Mouse (Mus musculus): ENCODE measurements around the gene Lrrc3. TPM values are rescaled to one million over a fixed set of nuclear protein-coding genes. Genes with fewer than 3 reads are reported as not detected.

Gene Lrrc3
- polyA plus RNA-seq, 1 experiment from 2014 or later = 3.9 TPM

- no peak overlapping the region for H3K4me2 ChIP-seq (ENCODE audit: low read depth, low read length, severe bottlenecking)
- WGBS = 91% methylated on average over 5 of the region's 5 CpGs
- no peaks in the 10 kb centered on the region for H3K4me1 ChIP-seq (replicated peaks; ENCODE audit: control insufficient read depth, insufficient read depth, low read length)
- H3K9me3 ChIP-seq (ENCODE audit: control insufficient read depth, low read length) = no peaks in the 10 kb centered on the region
- DNase-seq (ENCODE audit: low spot score) = no peak
- H3K27ac ChIP-seq (ENCODE audit: low read depth, low read length) = no peak overlapping the region
- ATAC-seq (replicated peaks; ENCODE audit: low FRiP score) = no peak
- H3K9ac ChIP-seq (ENCODE audit: low read length) = no peak overlapping the region
- no peaks in the 10 kb centered on the region for H3K36me3 ChIP-seq (ENCODE audit: control insufficient read depth, insufficient read depth, low read length)
- no peak overlapping the region for H3K4me3 ChIP-seq (ENCODE audit: low read depth, low read length)
- H3K27me3 ChIP-seq (ENCODE audit: control insufficient read depth, insufficient read depth, low read length) = no peaks in the 10 kb centered on the region
Observed at GRCm38 (mm10) chr10:77882553-77882952, 19.8 kb downstream of the Lrrc3 start.

- ATAC-seq (replicated peaks; ENCODE audit: low FRiP score) = no peak
- no peak overlapping the region for H3K4me2 ChIP-seq (ENCODE audit: low read depth, low read length, severe bottlenecking)
Observed at GRCm38 (mm10) chr10:77880305-77880704, 22.0 kb downstream of the Lrrc3 start.

GRCm38 (mm10) chr10:77878985-77879384, 23.4 kb downstream of the Lrrc3 start:
- Histone ChIP-seq H3K4me2 (ENCODE audit: low read depth, low read length, severe bottlenecking) (no peak overlapping the region), H3K4me3 (ENCODE audit: low read depth, low read length) (no peak overlapping the region), H3K36me3 (ENCODE audit: control insufficient read depth, insufficient read depth, low read length) (no peaks in the 10 kb centered on the region), H3K9me3 (ENCODE audit: control insufficient read depth, low read length) (no peaks in the 10 kb centered on the region), H3K4me1 (replicated peaks; ENCODE audit: control insufficient read depth, insufficient read depth, low read length) (no peaks in the 10 kb centered on the region), H3K27me3 (ENCODE audit: control insufficient read depth, insufficient read depth, low read length) (no peaks in the 10 kb centered on the region), H3K27ac (ENCODE audit: low read depth, low read length) (no peak overlapping the region), H3K9ac (ENCODE audit: low read length) (no peak overlapping the region)
- DNase-seq (ENCODE audit: low spot score) (no peak), ATAC-seq (replicated peaks; ENCODE audit: low FRiP score) (no peak)
- 63% methylated on average over 6 of the region's 6 CpGs for WGBS

More at GRCm38 (mm10) chr10:77880305-77880704, 22.0 kb downstream of the Lrrc3 start:
- DNase-seq (ENCODE audit: low spot score) = no peak
- Histone ChIP-seq H3K27ac (ENCODE audit: low read depth, low read length) (no peak overlapping the region), H3K9me3 (ENCODE audit: control insufficient read depth, low read length) (no peaks in the 10 kb centered on the region), H3K4me1 (replicated peaks; ENCODE audit: control insufficient read depth, insufficient read depth, low read length) (no peaks in the 10 kb centered on the region), H3K4me3 (ENCODE audit: low read depth, low read length) (no peak overlapping the region), H3K36me3 (ENCODE audit: control insufficient read depth, insufficient read depth, low read length) (no peaks in the 10 kb centered on the region), H3K27me3 (ENCODE audit: control insufficient read depth, insufficient read depth, low read length) (no peaks in the 10 kb centered on the region), H3K9ac (ENCODE audit: low read length) (no peak overlapping the region)
- 86% methylated on average over 3 of the region's 3 CpGs for WGBS

- WGBS = 90% methylated on average over 7 of the region's 7 CpGs
- ATAC-seq (replicated peaks; ENCODE audit: low FRiP score) = no peak
Observed at GRCm38 (mm10) chr10:77869651-77870050, 32.7 kb downstream of the Lrrc3 start.

GRCm38 (mm10) chr10:77867546-77867945, 34.8 kb downstream of the Lrrc3 start:
- 15% methylated on average over 1 of the region's 1 CpGs for WGBS
- H3K4me3 ChIP-seq (ENCODE audit: low read depth, low read length) = no peak overlapping the region
- H3K9ac ChIP-seq (ENCODE audit: low read length) = no peak overlapping the region
- DNase-seq (ENCODE audit: low spot score) (no peak), ATAC-seq (replicated peaks; ENCODE audit: low FRiP score) (no peak)
- H3K27ac ChIP-seq (ENCODE audit: low read depth, low read length) = no peak overlapping the region
- H3K36me3 ChIP-seq (ENCODE audit: control insufficient read depth, insufficient read depth, low read length) = no peaks in the 10 kb centered on the region
- no peaks in the 10 kb centered on the region for H3K4me1 ChIP-seq (replicated peaks; ENCODE audit: control insufficient read depth, insufficient read depth, low read length)
- no peaks in the 10 kb centered on the region for H3K9me3 ChIP-seq (ENCODE audit: control insufficient read depth, low read length)
- no peaks in the 10 kb centered on the region for H3K27me3 ChIP-seq (ENCODE audit: control insufficient read depth, insufficient read depth, low read length)
- no peak overlapping the region for H3K4me2 ChIP-seq (ENCODE audit: low read depth, low read length, severe bottlenecking)

More at GRCm38 (mm10) chr10:77869651-77870050, 32.7 kb downstream of the Lrrc3 start:
- Histone ChIP-seq H3K27ac (ENCODE audit: low read depth, low read length) (no peak overlapping the region), H3K4me1 (replicated peaks; ENCODE audit: control insufficient read depth, insufficient read depth, low read length) (no peaks in the 10 kb centered on the region), H3K27me3 (ENCODE audit: control insufficient read depth, insufficient read depth, low read length) (no peaks in the 10 kb centered on the region), H3K4me3 (ENCODE audit: low read depth, low read length) (no peak overlapping the region), H3K9me3 (ENCODE audit: control insufficient read depth, low read length) (no peaks in the 10 kb centered on the region), H3K4me2 (ENCODE audit: low read depth, low read length, severe bottlenecking) (no peak overlapping the region), H3K36me3 (ENCODE audit: control insufficient read depth, insufficient read depth, low read length) (no peaks in the 10 kb centered on the region), H3K9ac (ENCODE audit: low read length) (no peak overlapping the region)
- DNase-seq (ENCODE audit: low spot score) = no peak

- H3K4me1 ChIP-seq (replicated peaks; ENCODE audit: control insufficient read depth, insufficient read depth, low read length) = no peaks in the 10 kb centered on the region
- H3K9ac ChIP-seq (ENCODE audit: low read length) = peak overlapping the region; percentile 33; the same call in 1 of the 2 replicates
- WGBS = 51% methylated on average over 11 of the region's 11 CpGs
Observed at GRCm38 (mm10) chr10:77864762-77865143, 37.6 kb downstream of the Lrrc3 start.

GRCm38 (mm10) chr10:77864067-77864761, 38.1 kb downstream of the Lrrc3 start:
- Histone ChIP-seq H3K4me2 (ENCODE audit: low read depth, low read length, severe bottlenecking) (peak overlapping the region; percentile 36), H3K9me3 (ENCODE audit: control insufficient read depth, low read length) (no peaks in the 10 kb centered on the region), H3K9ac (ENCODE audit: low read length) (peak overlapping the region; percentile 33; the same call in 1 of the 2 replicates), H3K4me3 (ENCODE audit: low read depth, low read length) (peak overlapping the region; percentile 14; the same call in 1 of the 2 replicates), H3K27ac (ENCODE audit: low read depth, low read length) (no peak overlapping the region), H3K4me1 (replicated peaks; ENCODE audit: control insufficient read depth, insufficient read depth, low read length) (no peaks in the 10 kb centered on the region), H3K36me3 (ENCODE audit: control insufficient read depth, insufficient read depth, low read length) (no peaks in the 10 kb centered on the region), H3K27me3 (ENCODE audit: control insufficient read depth, insufficient read depth, low read length) (no peaks in the 10 kb centered on the region)
- ATAC-seq (replicated peaks; ENCODE audit: low FRiP score) (peak; percentile 85), DNase-seq (ENCODE audit: low spot score) (peak; percentile 72)
- WGBS = 41% methylated on average over 14 of the region's 14 CpGs

More at GRCm38 (mm10) chr10:77864762-77865143, 37.6 kb downstream of the Lrrc3 start:
- Histone ChIP-seq H3K27me3 (ENCODE audit: control insufficient read depth, insufficient read depth, low read length) (no peaks in the 10 kb centered on the region), H3K36me3 (ENCODE audit: control insufficient read depth, insufficient read depth, low read length) (no peaks in the 10 kb centered on the region), H3K27ac (ENCODE audit: low read depth, low read length) (no peak overlapping the region), H3K9me3 (ENCODE audit: control insufficient read depth, low read length) (no peaks in the 10 kb centered on the region), H3K4me2 (ENCODE audit: low read depth, low read length, severe bottlenecking) (peak overlapping the region; percentile 36), H3K4me3 (ENCODE audit: low read depth, low read length) (peak overlapping the region; percentile 14; the same call in 1 of the 2 replicates)
- no peak for DNase-seq (ENCODE audit: low spot score)
- peak; percentile 42; the same call in 1 of the 2 replicates for ATAC-seq (replicated peaks; ENCODE audit: low FRiP score)

GRCm38 (mm10) chr10:77861675-77862074, 40.7 kb downstream of the Lrrc3 start, which contains the start of gene Gm3285:
Gene Gm3285 (plus strand): TSS chr10:77861975.
- ATAC-seq (replicated peaks; ENCODE audit: low FRiP score) (no peak), DNase-seq (ENCODE audit: low spot score) (no peak)
- Histone ChIP-seq H3K4me1 (replicated peaks; ENCODE audit: control insufficient read depth, insufficient read depth, low read length) (no peaks in the 10 kb centered on the region), H3K9me3 (ENCODE audit: control insufficient read depth, low read length) (no peaks in the 10 kb centered on the region), H3K27ac (ENCODE audit: low read depth, low read length) (no peak within 1 kb of the TSS), H3K27me3 (ENCODE audit: control insufficient read depth, insufficient read depth, low read length) (no peaks in the 10 kb centered on the region), H3K36me3 (ENCODE audit: control insufficient read depth, insufficient read depth, low read length) (no peaks in the 10 kb centered on the region), H3K4me3 (ENCODE audit: low read depth, low read length) (no peak within 1 kb of the TSS), H3K9ac (ENCODE audit: low read length) (no peak within 1 kb of the TSS), H3K4me2 (ENCODE audit: low read depth, low read length, severe bottlenecking) (no peak within 1 kb of the TSS)
- WGBS = 58% methylated on average over 7 of the region's 7 CpGs

GRCm38 (mm10) chr10:77852559-77852958, 49.8 kb downstream of the Lrrc3 start, which contains the start of gene Gm10318:
Gene Gm10318 (plus strand): TSS chr10:77852859.
- 66% methylated on average over 9 of the region's 9 CpGs for WGBS
- ATAC-seq (replicated peaks; ENCODE audit: low FRiP score) (no peak), DNase-seq (ENCODE audit: low spot score) (no peak)
- Histone ChIP-seq H3K27me3 (ENCODE audit: control insufficient read depth, insufficient read depth, low read length) (no peaks in the 10 kb centered on the region), H3K4me3 (ENCODE audit: low read depth, low read length) (no peak within 1 kb of the TSS), H3K9me3 (ENCODE audit: control insufficient read depth, low read length) (no peaks in the 10 kb centered on the region; the same call in 1 of the 2 replicates), H3K36me3 (ENCODE audit: control insufficient read depth, insufficient read depth, low read length) (no peaks in the 10 kb centered on the region), H3K4me1 (replicated peaks; ENCODE audit: control insufficient read depth, insufficient read depth, low read length) (no peaks in the 10 kb centered on the region), H3K9ac (ENCODE audit: low read length) (no peak within 1 kb of the TSS), H3K4me2 (ENCODE audit: low read depth, low read length, severe bottlenecking) (no peak within 1 kb of the TSS), H3K27ac (ENCODE audit: low read depth, low read length) (no peak within 1 kb of the TSS)

All from forebrain, embryonic 11.5 days (tissue).